Comparison of ENCODE assay signal across 8 mouse cellular contexts in genomic region chr12:55499031-55499430, GRCm38 (mm10). TPM values are rescaled to one million over a fixed set of nuclear protein-coding genes. Genes with fewer than 3 reads are reported as not detected.
DNase-seq lines count a peak whose midpoint lies in the region; ATAC-seq and TF ChIP-seq lines count a peak whose summit lies in the region.

No protein-coding gene starts in this region.

- H3K4me3 ChIP-seq in cortical plate, adult 2 months (ENCODE audit: insufficient read depth, low read length) = no peak overlapping the region
- no peak overlapping the region for H3K4me3 ChIP-seq in intestine, embryonic 16.5 days (ENCODE audit: low read length)
- no peak overlapping the region for H3K4me3 ChIP-seq in midbrain, embryonic 11.5 days (ENCODE audit: low read depth, low read length)
- H3K4me3 ChIP-seq in small intestine, adult 2 months (ENCODE audit: low read depth, low read length) = no peak overlapping the region

- H3K4me2 ChIP-seq in intestine, embryonic 16.5 days (ENCODE audit: low read depth, low read length) = no peak overlapping the region
- no peak overlapping the region for H3K4me2 ChIP-seq in midbrain, embryonic 11.5 days

- no peaks in the 10 kb centered on the region for H3K27me3 ChIP-seq in intestine, embryonic 16.5 days (replicated peaks; ENCODE audit: control insufficient read depth, insufficient read depth, low read length)
- H3K27me3 ChIP-seq in midbrain, embryonic 11.5 days (ENCODE audit: control insufficient read depth, insufficient read depth, low read length) = no peaks in the 10 kb centered on the region
- no peaks in the 10 kb centered on the region for H3K27me3 ChIP-seq in small intestine, adult 2 months (ENCODE audit: control insufficient read depth, insufficient read depth, low read length)

- H3K4me1 ChIP-seq in cortical plate, adult 2 months (ENCODE audit: control insufficient read depth, insufficient read depth, low read length) = no peaks in the 10 kb centered on the region
- H3K4me1 ChIP-seq in intestine, embryonic 16.5 days (ENCODE audit: control insufficient read depth, insufficient read depth, low read length) = no peaks in the 10 kb centered on the region
- no peaks in the 10 kb centered on the region for H3K4me1 ChIP-seq in midbrain, embryonic 11.5 days (ENCODE audit: control insufficient read depth, insufficient read depth, low read length)
- H3K4me1 ChIP-seq in small intestine, adult 2 months (ENCODE audit: control insufficient read depth, insufficient read depth, insufficient read length, low read length) = peaks cover 5% of the 10 kb centered on the region

- TF ChIP-seq POLR2A in cortical plate, adult 2 months (IDR thresholded peaks at IDR 0.05; ENCODE audit: extremely low read depth, insufficient read depth, low read length) = no peak
- TF ChIP-seq POLR2A in small intestine, adult 2 months (IDR thresholded peaks at IDR 0.05; ENCODE audit: low read depth, low read length) = no peak

- peak; percentile 50 to 62 for DNase-seq in urinary bladder, adult 18-20 months (ENCODE audit: low spot score in 2 of 2)
- no peak for DNase-seq in urinary bladder, postnatal 10 days (ENCODE audit: low spot score)
- DNase-seq in gastrocnemius, postnatal 10 days = peak; percentile 79
- DNase-seq in left cerebral cortex, postnatal 4 days = peak; percentile 71
- peak; percentile 99 for DNase-seq in midbrain, embryonic 11.5 days (ENCODE audit: low spot score, missing footprints)

- peak; percentile 73 for ATAC-seq in intestine, embryonic 16.5 days
- ATAC-seq in midbrain, embryonic 11.5 days (ENCODE audit: low FRiP score) = peak; percentile 82; the same call in 1 of the 2 replicates

- under 1% methylated on average over 10 of the region's 10 CpGs for WGBS in intestine, embryonic 16.5 days
- 2% methylated on average over 10 of the region's 10 CpGs for WGBS in midbrain, embryonic 11.5 days
- WGBS in small intestine, adult 2 months = 0% methylated on average over 10 of the region's 10 CpGs

- H3K9me3 ChIP-seq in intestine, embryonic 16.5 days (ENCODE audit: control insufficient read depth, low read length) = no peaks in the 10 kb centered on the region
- no peaks in the 10 kb centered on the region for H3K9me3 ChIP-seq in midbrain, embryonic 11.5 days (ENCODE audit: control insufficient read depth, low read length)

- intact Hi-C loops in left cerebral cortex, postnatal 4 days (cut with DNase I) = loop anchor here (2.0 to 10.0 kb wide), 3 partner anchors 64 to 336 kb away; partner anchors contain the start of gene Brms1l

- no peak overlapping the region for H3K27ac ChIP-seq in cortical plate, adult 2 months (ENCODE audit: insufficient read depth, low read length)
- H3K27ac ChIP-seq in intestine, embryonic 16.5 days (ENCODE audit: low read length) = no peak overlapping the region
- no peak overlapping the region for H3K27ac ChIP-seq in midbrain, embryonic 11.5 days (ENCODE audit: low read depth, low read length)
- H3K27ac ChIP-seq in small intestine, adult 2 months (ENCODE audit: insufficient read depth, low read depth, low read length) = no peak overlapping the region

- peak; percentile 99 for TF ChIP-seq CTCF in cortical plate, adult 2 months (IDR thresholded peaks at IDR 0.05; ENCODE audit: extremely low read depth, insufficient read depth, low read length)
- TF ChIP-seq CTCF in small intestine, adult 2 months (IDR thresholded peaks at IDR 0.05; ENCODE audit: extremely low read depth, insufficient read length, insufficient replicate concordance, low read depth, low read length) = peak; percentile 99

- no peaks in the 10 kb centered on the region for H3K36me3 ChIP-seq in intestine, embryonic 16.5 days (ENCODE audit: control insufficient read depth, insufficient read depth, low read length)
- no peaks in the 10 kb centered on the region for H3K36me3 ChIP-seq in midbrain, embryonic 11.5 days (ENCODE audit: control insufficient read depth, insufficient read depth, low read length)
- no peaks in the 10 kb centered on the region for H3K36me3 ChIP-seq in small intestine, adult 2 months (ENCODE audit: control insufficient read depth, insufficient read depth, low read length)

- no peak overlapping the region for H3K9ac ChIP-seq in intestine, embryonic 16.5 days (ENCODE audit: low read depth, low read length)
- 0 out of 2 replicates have a peak overlapping the region, but pooled peaks have one; percentile 13 for H3K9ac ChIP-seq in midbrain, embryonic 11.5 days (ENCODE audit: low read length)

RNA-seq across cellular contexts. Expression of gene Nfkbia, which starts 6.6 kb away (rescaled TPM):
- 35.4 and 40.2 TPM in 2 replicates for polyA plus RNA-seq in cortical plate, adult 2 months (2012; rRNA removed)
- 10 to 100 TPM; 24.8 to 38.1 TPM for total RNA-seq in gastrocnemius, postnatal 10 days (2021)
- 75.5 and 83.8 TPM in 2 replicates for polyA plus RNA-seq in intestine, embryonic 16.5 days (2015; fragmentation: Nextera tagmentation; extraction: Ambion mirVana)
- 10 to 100 TPM; 26.8 to 33.6 TPM for total RNA-seq in left cerebral cortex, postnatal 4 days (2021)
- 43.1 and 45.0 TPM in 2 replicates for polyA plus RNA-seq in midbrain, embryonic 11.5 days (2014; fragmentation: Nextera tagmentation; extraction: Ambion mirVana)
- polyA plus RNA-seq in small intestine, adult 2 months (2012; rRNA removed) = 171 and 272 TPM in 2 replicates
